Mouse (Mus musculus) myocyte (in vitro differentiated cells): Measurements from ENCODE around the gene Podn.

ENCODE experiments used
- CEBPB ChIP-seq: IDR thresholded peaks from 2 replicates; pipeline ENCODE4 v1.6.1; 2011; ENCODE audit warnings: mild to moderate bottlenecking, moderate library complexity; ENCODE audit not compliant: poor library complexity, insufficient read depth, severe bottlenecking
- E2F4 ChIP-seq: IDR thresholded peaks from one replicate; pipeline ENCODE4 v1.6.1; 2011; ENCODE audit warnings: mild to moderate bottlenecking, control low read depth, moderate library complexity; ENCODE audit not compliant: insufficient read depth
- MAX ChIP-seq: IDR thresholded peaks from one replicate; pipeline ENCODE4 v1.6.1; 2011; ENCODE audit warnings: low read depth, mild to moderate bottlenecking, control low read depth
- MYOD1 ChIP-seq, 3 experiments: IDR thresholded peaks; one replicate each; pipeline ENCODE4 v1.6.1; 2011; ENCODE audit warnings: control low read depth in 2 of 3, low read depth in 2 of 3, mild to moderate bottlenecking in 2 of 3, moderate library complexity in 1 of 3; ENCODE audit not compliant: insufficient read length in 2 of 3, control insufficient read depth in 1 of 3
- POLR2A ChIP-seq: IDR thresholded peaks from one replicate; pipeline ENCODE4 v1.6.1; 2011; ENCODE audit warnings: low read depth, mild to moderate bottlenecking, control low read depth, moderate library complexity; ENCODE audit not compliant: insufficient read length
- POLR2AphosphoS2 ChIP-seq: IDR thresholded peaks from one replicate; pipeline ENCODE4 v1.6.1; 2011; ENCODE audit warnings: low read depth, control low read depth; ENCODE audit not compliant: insufficient read length
- REST ChIP-seq: IDR thresholded peaks from one replicate; pipeline ENCODE4 v1.6.1; 2011; ENCODE audit warnings: mild to moderate bottlenecking, control low read depth, moderate library complexity; ENCODE audit not compliant: insufficient read depth, insufficient read length
- TCF12 ChIP-seq: IDR thresholded peaks from one replicate; pipeline ENCODE4 v1.6.1; 2011; ENCODE audit warnings: mild to moderate bottlenecking, control low read depth; ENCODE audit not compliant: poor library complexity, insufficient read depth, severe bottlenecking
- USF1 ChIP-seq: IDR thresholded peaks from one replicate; pipeline ENCODE4 v1.6.1; 2011; ENCODE audit warnings: low read depth, mild to moderate bottlenecking, control low read depth, moderate library complexity

- TF ChIP-seq MAX (no peak), E2F4 (no peak), POLR2A (no peak), USF1 (no peak), TCF12 (no peak), CEBPB (no peak), MYOD1 (IDR thresholded peaks at IDR 0.05; ENCODE audit: control insufficient read depth in 1 of 3, insufficient read length in 2 of 3, low read depth in 2 of 3) (no peak), REST (no peak), POLR2AphosphoS2 (no peak)
These were observed 20.2 kb upstream of the Podn start for GRCm38 (mm10) chr4:108116466-108116865.
